Mouse (Mus musculus) liver, adult 2 months (tissue): ENCODE results near the gene Egln1.

ENCODE experiments used
- CTCF ChIP-seq: fragments of 200-500 bp; IDR thresholded peaks from 2 replicates; pipeline ENCODE4 v1.5.1; 2011; ENCODE audit warnings: low read depth, low read length, control low read depth
- POLR2A ChIP-seq: fragments of 200-500 bp; IDR thresholded peaks from 2 replicates; pipeline ENCODE4 v1.6.1; 2011; ENCODE audit warnings: low read length, control low read depth; ENCODE audit not compliant: insufficient read depth; ENCODE audit errors: extremely low read depth

- TF ChIP-seq CTCF = no peak
- TF ChIP-seq POLR2A = no peak
These were observed 14.1 kb upstream of the Egln1 start for GRCm38 (mm10) chr8:124963246-124963645.
